Mouse (Mus musculus) effector memory CD4-positive, alpha-beta T cell, adult 5 months (primary cell): ENCODE measurements around the gene Fam221b. TPM values are rescaled to one million over a fixed set of nuclear protein-coding genes. Genes with fewer than 3 reads are reported as not detected.

ENCODE experiments used
- polyA plus RNA-seq: library from polyadenylated mRNA; unstranded; fragments of 100-300 nt; shearing (Covaris generic); gene quantifications from one replicate; pipeline ENCODE4 v1.2.1, GENCODE M21; 2017

Gene Fam221b
- 0.67 TPM for polyA plus RNA-seq

DNA sequence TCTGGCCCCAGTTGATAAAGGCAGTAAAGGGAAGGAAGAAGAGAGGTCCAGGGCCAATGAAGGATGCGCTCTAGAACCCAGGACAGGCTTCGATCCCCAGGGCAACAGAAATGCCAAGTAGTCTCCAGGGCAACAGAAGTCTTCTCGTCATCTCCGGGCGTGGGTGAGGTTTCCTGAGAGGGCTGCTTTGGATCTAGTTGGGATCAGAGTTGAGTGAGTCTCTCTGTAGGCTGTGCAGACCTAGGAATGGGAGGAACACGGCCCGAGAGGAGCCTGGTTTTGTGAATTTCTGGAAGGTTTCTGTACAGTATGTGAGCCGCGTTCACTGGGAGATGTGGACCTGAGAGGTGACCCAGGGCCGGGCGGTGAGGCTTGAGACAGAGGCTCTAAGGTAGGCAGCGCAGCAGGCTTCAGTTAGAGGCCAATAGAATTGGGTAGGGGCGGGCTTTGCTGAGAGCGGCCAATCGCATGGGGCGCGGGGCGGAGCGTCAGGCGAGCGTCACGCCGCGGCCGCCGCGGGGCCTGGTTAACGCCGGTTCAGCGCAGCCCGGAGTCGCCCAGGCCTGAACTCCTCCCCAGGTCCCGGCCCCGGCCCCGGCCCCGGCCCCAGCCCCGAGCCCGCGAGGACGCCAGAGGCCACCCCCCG is at the start of gene Fam221b, which contains the start of gene Tmem8b:
TSS of gene Fam221b (minus strand) at position 364 of the 646 bp plus-strand sequence.
TSS of gene Tmem8b (plus strand) at position 190 of the 646 bp plus-strand sequence.

GRCm38 (mm10) chr4:43709869-43710268 is 40.9 kb upstream of the Fam221b start, which contains the start of gene Olfr71:
Gene Olfr71, minus strand, starts transcription at chr4:43710255.

DNA sequence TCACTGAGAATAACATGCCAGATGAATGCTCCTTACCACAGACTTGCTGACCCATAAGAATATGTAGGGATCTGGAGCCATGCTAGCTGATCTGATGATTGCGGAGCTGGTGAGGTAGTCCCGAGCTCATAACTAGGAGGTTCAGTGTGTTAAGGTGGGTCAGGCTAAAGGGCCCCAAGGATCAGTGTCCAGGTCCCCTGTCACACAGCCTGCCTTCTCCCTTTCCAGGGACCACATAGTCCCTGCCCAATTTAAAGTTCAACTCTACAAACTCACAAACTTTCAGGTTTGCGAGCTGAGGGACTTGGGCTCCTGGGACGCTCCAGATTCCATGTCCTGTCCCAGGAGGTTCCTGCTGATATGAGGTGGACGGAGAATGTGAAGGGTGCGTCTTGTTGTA is 31.8 kb upstream of the Fam221b start, which contains the start of gene Olfr70:
TSS of gene Olfr70 (minus strand) at position 101 of the 400 bp plus-strand sequence.

GRCm38 (mm10) chr4:43656339-43657109 is 12.4 kb downstream of the Fam221b start, which contains the start of gene Hint2:
Gene Hint2, minus strand, starts transcription at chr4:43656466.

DNA sequence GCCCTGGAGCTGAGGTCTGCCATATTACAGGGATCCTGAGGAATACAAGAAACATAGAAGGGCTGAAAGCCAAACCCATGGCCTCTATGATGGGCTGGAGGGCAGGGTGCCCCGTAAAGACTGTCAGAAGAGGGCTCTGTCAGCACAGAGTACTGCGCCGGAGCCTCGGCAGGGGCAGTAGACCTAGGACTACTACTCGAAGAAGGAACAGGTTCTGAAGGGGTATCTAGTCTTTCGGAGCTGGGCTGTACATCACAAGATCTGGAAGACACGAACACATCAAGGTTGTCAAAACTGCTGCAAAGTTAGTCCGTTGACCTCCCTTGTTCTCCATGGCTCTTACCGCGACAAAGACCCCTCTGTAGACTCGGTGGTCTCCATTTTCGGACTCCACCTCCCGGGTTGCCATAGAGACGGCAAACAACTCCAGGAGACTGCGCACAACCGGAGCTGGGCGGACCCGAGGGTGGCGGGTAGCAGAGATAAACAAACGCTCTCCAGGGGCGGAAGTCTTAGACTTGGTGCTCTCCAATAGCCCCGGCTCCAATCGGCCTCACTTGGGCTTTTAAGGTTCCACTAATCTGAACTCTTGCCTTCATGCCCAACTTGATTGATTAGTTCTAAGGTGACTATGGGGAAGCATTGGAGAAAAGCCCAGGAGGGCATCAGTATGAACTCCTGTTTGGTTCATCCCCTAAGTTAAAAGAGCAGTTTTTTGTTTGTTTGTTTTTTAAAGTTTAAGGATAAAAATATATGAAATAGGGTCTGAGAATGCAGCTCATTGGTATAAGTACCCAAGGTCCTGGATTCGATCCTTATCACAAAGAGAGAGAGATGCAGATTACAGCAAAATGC is 15.6 kb downstream of the Fam221b start, which contains the start of gene Spag8:
TSS of gene Spag8 (minus strand) at position 434 of the 855 bp plus-strand sequence.

DNA sequence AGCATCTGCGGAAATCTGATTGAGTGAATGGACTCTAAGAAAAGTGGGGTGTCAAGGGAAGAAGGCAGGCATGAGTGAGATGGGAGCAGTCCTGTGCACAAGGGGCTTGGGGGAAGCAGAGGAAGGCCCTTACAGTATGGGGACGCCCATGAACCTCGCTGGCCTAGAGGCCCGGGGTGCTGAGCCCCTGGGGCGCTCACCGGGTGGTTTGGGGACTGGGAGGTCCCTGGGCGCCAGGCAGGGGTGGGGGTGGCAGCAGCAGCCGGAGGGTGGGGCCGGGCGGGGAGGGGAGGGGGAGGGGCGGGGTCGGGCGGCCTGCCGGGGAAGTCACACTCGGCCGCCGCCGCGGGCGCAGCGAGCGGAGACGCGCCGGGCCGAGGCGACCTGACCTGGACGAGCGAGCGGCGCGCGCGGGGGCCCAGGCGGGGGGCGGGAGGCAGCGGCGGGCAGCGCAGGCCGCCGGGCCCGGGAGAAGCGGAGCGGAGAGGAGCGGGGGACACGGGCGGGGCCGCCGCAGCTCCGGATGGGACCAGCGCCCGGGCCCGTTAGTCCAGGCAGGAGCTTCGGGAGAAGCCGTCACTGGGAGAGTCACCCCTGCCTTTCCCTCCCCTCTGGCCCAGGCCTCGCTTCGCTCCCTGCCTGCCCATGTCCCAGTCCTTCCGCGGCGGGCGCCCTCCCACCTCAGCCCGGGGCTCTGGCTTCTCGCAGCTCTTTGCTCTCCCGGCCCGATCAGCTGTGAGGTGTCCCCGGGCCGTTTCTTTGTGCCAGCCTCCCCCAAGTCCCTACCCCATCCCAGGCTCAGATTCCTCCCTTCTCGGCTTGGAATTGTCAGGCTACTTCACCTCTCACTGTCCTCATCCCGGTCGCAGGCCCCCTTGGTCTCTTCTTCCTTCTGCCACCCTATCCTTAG is 37.6 kb downstream of the Fam221b start, which contains the start of gene Npr2:
TSS of gene Npr2 (plus strand) at position 890 of the 910 bp plus-strand sequence.

Other genes with a start within 250 kb of the Fam221b start
- gene Fam166b, start 240.0 kb downstream of the Fam221b start, polyA plus RNA-seq: not detected
- gene Tesk1, start 227.2 kb downstream of the Fam221b start, polyA plus RNA-seq: 66.2 TPM
- 15.3 TPM for gene Cd72, start 214.5 kb downstream of the Fam221b start, polyA plus RNA-seq
- 228 TPM for gene Sit1, start 185.4 kb downstream of the Fam221b start, polyA plus RNA-seq
- gene Ccdc107, start 176.2 kb downstream of the Fam221b start, polyA plus RNA-seq: 64.2 TPM
- 4.8 TPM for gene Arhgef39, start 169.4 kb downstream of the Fam221b start, polyA plus RNA-seq
- 0.67 TPM for gene Car9, start 162.2 kb downstream of the Fam221b start, polyA plus RNA-seq
- not detected for gene Tpm2, start 145.4 kb downstream of the Fam221b start, polyA plus RNA-seq
- gene Creb3, start 106.8 kb downstream of the Fam221b start, polyA plus RNA-seq: 58.4 TPM
- gene Tln1, start 106.5 kb downstream of the Fam221b start, polyA plus RNA-seq: 223 TPM
- 7.0 TPM for gene Rgp1, start 90.4 kb downstream of the Fam221b start, polyA plus RNA-seq
- gene Gba2, start 90.3 kb downstream of the Fam221b start, polyA plus RNA-seq: 30.8 TPM
- 2.5 TPM for gene Msmp, start 84.7 kb downstream of the Fam221b start, polyA plus RNA-seq
- not detected for gene Npr2, start 37.2 kb downstream of the Fam221b start, polyA plus RNA-seq
- not detected for gene Spag8, start 15.6 kb downstream of the Fam221b start, polyA plus RNA-seq
- gene Hint2, start 12.7 kb downstream of the Fam221b start, polyA plus RNA-seq: 56.2 TPM
- 1.3 TPM for gene Tmem8b, start 174 bp downstream of the Fam221b start, polyA plus RNA-seq
- not detected for gene Olfr70, start 31.7 kb upstream of the Fam221b start, polyA plus RNA-seq
- not detected for gene Olfr71, start 41.1 kb upstream of the Fam221b start, polyA plus RNA-seq
- not detected for gene Hrct1, start 58.0 kb upstream of the Fam221b start, polyA plus RNA-seq
- 0.09 TPM for gene Spaar, start 60.9 kb upstream of the Fam221b start, polyA plus RNA-seq
- not detected for gene Olfr159, start 101.9 kb upstream of the Fam221b start, polyA plus RNA-seq
- 1.6 TPM for gene Olfr156, start 154.8 kb upstream of the Fam221b start, polyA plus RNA-seq
- gene Olfr157, start 171.1 kb upstream of the Fam221b start, polyA plus RNA-seq: 0.87 TPM
- gene Olfr155, start 182.4 kb upstream of the Fam221b start, polyA plus RNA-seq: not detected
- 6.6 TPM for gene Reck, start 206.4 kb upstream of the Fam221b start, polyA plus RNA-seq